Mouse (Mus musculus): ENCODE results near the gene Pcsk5. TPM values are rescaled to one million over a fixed set of nuclear protein-coding genes. Genes with fewer than 3 reads are reported as not detected.

Gene Pcsk5
- total RNA-seq, 1 experiment from 2014 or later: not detected

DNA sequence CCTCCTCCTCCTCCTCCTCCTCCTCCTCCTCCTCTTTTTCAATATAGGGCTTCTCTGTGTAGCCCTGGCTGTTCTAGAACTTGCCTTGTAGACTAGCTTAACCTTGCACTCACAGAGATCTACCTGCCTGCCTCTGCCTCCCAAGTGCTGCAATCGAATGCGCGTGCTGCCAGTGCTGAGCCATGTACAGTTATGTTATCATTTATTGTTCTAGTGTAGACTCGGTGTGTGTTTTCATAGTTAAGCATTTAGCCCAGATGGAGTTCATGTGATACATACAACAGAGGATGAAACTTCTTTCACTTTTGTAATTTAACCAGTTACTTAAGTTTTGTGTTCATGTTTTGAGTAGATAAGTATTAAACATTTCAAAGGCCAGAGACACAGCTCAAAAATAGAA is 452.4 kb downstream of the Pcsk5 start:
- no peak for ATAC-seq (replicated peaks; ENCODE audit: insufficient number of reproducible peaks, low FRiP score, low TSS enrichment, poor library complexity, severe bottlenecking)

DNA sequence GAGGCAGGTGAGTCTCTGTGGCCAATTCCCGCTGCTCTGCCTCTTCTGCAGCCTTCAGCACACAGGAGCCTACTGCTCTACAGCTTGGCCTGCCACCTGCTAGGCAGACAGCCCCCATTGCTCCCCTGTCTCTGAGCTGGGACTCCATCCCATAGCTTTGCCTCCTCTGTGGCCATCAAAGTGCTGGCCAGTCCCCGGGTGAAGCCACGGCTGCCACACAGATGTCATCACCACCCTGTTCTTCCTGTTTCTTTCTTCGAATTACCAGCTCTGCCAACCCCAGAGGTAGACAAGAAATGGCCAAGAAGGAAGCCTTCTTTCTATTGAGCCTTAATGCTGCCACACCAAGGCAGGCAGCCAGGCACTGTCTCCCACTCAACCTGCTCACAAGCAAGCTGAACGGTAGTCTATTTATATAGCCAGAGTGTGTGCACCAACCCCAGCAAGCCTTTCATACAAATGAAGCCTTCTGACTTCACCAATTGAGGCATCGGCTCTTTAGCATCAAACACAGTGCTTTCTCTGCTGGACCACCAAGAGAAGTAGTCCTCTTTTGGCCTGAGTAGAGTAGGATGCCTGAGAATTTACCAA is 454.5 kb downstream of the Pcsk5 start:
- peak; percentile 43; the same call in 1 of the 2 replicates for ATAC-seq (replicated peaks; ENCODE audit: insufficient number of reproducible peaks, low FRiP score, low TSS enrichment, poor library complexity, severe bottlenecking)
